Mouse (Mus musculus): ENCODE data around the gene Rps6.
"Not testable (repeated sequence)": the region's sequence is repeated elsewhere in the genome, so short reads cannot be mapped to it uniquely, and the experiment has no call there.

The Rps6 gene

GRCm38 (mm10) chr4:86851331-86851730 lies 5.9 kb downstream of the Rps6 start:
- no peak for DNase-seq (ENCODE audit: low read depth)

- DNase-seq (ENCODE audit: low read depth), result no peak
These were observed 10.0 kb downstream of the Rps6 start for GRCm38 (mm10) chr4:86847246-86847645.

GRCm38 (mm10) chr4:86845384-86845783 lies 11.8 kb downstream of the Rps6 start:
- no peak for DNase-seq (ENCODE audit: low read depth)

GRCm38 (mm10) chr4:86841141-86841540 lies 16.1 kb downstream of the Rps6 start:
- DNase-seq (ENCODE audit: low read depth), result not testable (repeated sequence)

- no peak for DNase-seq (ENCODE audit: low read depth)
These were observed 25.3 kb downstream of the Rps6 start for GRCm38 (mm10) chr4:86831896-86832295.

GRCm38 (mm10) chr4:86825143-86825542 lies 32.1 kb downstream of the Rps6 start:
- DNase-seq (ENCODE audit: low read depth), result no peak

GRCm38 (mm10) chr4:86823169-86823568 lies 34.0 kb downstream of the Rps6 start:
- peak; percentile 42 for DNase-seq (ENCODE audit: low read depth)

- DNase-seq (ENCODE audit: low read depth), result no peak
These were observed 42.4 kb downstream of the Rps6 start for GRCm38 (mm10) chr4:86814850-86815249.

GRCm38 (mm10) chr4:86810604-86811003 lies 46.6 kb downstream of the Rps6 start:
- DNase-seq (ENCODE audit: low read depth), result no peak
